Mouse (Mus musculus) retina, postnatal 1 day (tissue): ENCODE results near the gene Robo3.

Experiments
- DNase-seq: peaks from one replicate; pipeline ENCODE4 v3.0.0-alpha.2; 2012

Robo3 gene

DNA sequence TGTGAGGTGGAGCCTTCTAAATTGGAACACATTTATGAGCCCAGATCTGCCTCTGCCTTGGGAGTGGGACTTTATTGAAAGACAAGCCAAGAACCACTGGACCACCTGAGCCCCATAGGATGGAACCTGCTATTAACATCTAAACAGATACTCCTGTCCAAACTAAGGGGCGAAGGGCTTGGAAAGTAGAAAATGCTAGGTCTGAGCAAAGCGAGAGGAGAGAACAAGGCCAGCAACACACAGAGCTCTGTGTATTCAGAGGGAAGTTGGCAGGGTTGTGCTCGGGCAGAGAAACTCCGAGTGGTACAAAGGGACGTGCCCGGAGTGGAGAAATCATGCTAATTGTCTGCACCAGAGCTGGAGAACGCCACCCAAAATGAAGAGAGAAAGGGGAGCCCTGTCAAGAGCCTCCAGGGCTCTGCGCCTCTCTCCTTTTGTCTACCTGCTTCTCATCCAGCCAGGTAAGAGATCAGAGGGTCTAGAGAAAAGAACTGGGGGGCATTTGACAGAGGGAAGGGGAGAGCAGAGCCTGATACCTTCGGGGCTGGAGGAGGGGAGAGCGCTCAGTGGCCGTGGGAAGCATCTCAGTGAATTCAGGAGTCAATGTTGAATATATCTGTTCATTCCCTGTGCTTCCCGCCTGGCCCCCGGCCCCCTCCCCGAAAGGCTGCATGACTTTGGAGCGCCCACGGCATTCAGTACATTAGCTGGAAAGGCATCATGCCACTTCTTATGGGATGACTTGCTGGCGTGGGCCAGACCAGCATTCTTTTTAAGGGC is 65.6 kb downstream of the Robo3 start, which contains the start of gene Hepacam:
Hepacam (plus strand) TSS at position 51 of the 780 bp plus-strand sequence.
- no peak for DNase-seq

- no peak for DNase-seq
Measured at GRCm38 (mm10) chr9:37365706-37366105, 67.3 kb downstream of the Robo3 start.
